Mouse (Mus musculus) layer of hippocampus, adult 9-10 months (tissue): ENCODE data around the gene Cdc14b.

Experiments
- DNase-seq: peaks from one replicate; pipeline ENCODE4 v3.0.0; 2022; ENCODE audit warnings: low spot score

Gene Cdc14b

DNA sequence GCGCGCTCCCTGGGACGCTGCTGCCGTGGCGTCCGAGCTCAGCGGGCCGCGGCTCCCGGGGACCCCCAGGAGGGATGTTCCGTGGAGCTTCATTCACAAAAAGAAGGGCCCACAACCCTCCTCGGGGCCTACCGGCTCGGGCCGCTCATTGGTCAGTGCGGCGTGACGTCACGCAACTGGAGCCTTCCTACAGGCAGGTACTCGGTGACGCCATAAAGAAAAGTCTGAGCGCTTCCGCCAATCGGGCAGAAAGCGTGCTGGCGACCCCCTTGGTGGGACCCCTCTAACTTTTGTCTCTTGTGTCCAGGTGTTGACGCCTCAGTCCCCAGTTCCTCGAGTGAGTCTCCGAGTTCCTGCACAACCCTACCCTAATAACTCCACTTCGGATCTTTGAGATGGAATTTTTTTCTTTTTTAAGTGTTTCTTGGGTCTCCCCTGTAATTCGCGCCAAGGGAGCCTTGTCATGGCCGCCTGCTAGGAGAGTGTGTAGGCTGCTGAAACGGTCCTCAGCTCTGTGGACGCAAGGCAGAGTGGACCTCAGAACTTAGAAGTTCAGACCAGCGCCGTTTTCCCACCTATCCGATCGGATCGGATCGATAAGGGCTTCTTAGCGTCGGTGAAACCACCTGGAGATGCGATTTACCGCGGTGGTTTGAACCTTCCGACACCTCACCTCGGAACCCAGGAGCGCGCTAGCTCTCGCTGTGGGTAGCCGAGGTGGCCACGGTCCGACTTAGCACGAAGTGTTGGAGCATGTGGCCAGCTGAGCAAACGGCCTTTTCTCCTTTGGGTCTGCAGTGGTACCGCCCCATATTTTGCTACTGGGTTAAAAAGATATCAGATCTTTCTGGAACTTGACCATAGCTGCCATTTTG is at the start of gene Cdc14b:
Cdc14b (minus strand) TSS at position 412 of the 875 bp plus-strand sequence.
- no peak for DNase-seq

DNA sequence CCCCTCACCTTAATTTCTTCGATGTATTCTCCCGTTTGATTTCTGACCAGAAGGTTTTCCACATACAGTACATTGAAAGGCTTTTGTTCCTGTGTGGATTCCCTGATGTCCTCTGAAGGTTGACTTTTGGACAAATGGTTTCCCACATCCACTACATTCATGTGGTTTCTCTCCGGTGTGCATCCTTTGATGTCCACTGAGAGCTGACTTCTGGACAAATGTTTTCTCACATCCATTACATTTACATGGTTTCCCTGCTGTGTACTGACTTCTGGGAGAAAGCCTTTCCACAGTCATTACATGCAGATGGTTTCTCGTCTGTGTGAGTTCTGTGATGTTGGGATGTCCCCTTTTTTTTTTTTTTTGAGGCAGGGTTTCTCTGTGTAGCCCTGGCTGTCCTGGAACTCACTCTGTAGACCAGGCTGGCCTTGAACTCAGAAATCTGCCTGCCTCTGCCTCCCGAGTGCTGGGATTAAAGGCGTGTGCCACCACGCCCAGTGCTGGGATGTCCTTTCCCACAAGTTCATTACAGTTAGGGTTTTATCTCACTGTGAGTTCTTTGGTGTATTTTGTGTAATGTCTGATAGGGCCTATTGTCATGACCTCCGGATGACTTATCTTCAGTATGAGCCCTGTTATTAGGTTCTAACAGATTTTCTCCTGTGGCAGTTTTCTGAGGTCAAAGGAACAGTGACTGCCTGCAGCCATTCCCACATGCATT is 47.6 kb upstream of the Cdc14b start:
- no peak for DNase-seq

DNA sequence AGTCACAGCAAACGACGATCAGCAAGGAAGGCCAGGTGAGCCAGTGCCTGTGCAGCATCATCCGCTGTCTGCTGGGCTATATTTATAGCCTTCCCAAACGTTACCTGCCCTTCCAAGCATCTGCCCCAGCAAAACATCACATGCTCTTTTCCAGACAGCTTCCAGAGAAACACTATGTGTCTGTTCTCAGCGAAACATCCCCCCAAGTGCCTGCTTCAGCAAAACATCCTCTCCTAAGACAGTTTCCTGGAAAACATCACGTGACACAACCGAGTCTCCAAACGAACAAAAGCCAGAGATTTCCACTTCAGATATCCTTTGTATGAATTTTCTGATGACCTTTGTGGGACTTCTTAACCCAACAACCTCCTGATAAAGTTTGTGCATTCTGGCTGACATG is 45.2 kb upstream of the Cdc14b start:
- DNase-seq: no peak

DNA sequence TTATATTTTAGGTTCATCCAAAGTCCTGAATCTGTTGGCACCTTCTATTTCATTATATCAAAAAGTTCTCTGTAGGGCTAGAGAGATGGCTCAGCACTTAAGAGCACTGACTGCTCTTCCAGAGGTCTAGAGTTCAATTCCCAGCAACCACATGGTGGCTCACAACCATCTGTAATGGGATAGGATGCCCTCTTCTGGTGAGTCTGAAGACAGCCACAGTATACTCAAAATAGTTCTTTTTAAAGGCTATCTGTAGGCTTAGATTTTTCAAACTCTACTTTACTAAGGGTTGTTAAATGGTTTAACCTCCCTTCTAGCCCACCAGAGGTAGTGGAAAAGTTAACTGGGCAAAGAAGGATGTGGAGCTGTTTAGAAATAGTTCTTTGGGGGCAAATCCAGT is 44.7 kb upstream of the Cdc14b start:
- no peak for DNase-seq

DNA sequence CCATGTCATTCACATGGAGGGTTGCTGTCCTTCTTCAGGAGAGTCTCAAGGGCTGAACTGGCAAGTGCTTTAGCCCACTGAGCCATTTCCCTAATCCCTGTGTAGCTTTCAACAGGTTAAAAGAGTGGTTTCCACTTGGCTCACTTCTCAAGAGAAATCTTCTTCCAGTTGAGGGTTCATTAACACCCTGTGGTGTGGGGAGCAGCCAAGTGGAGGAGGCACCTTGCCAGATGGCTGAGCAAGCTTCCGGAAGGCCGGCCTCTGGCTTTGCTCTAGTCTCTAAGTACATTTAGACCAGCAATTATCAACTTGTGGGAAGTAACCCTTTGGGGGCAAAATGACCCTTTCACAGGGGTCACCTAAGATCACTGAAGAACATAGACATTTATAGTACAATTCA is 43.3 kb upstream of the Cdc14b start:
- DNase-seq: no peak

DNA sequence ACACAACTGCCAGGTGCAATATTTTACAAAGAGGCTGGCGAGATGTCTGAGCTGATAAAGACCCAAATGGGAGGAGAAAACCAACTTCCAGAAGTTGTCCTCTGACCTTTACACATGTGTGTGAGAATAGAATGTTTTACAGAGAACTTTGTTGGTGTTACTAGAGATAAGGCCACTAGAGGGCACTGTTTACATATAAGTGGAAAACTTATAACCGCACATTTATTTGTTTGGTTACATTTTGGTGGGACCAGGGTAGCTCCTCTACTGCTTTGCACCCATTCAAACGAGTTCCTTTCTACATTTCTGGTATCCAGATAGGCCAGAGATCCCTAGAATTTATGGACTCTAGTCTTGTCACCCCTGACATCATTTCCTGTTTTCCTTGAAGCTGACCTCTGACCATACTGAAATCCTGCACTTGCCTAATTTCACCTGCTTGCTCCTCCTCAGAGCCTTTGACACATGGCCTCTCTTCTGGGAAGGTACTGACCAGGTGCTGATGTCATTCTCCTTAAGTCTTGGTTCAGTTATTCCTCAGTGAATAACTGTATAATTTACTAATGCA is 40.5 kb upstream of the Cdc14b start:
- peak; percentile 71 for DNase-seq

DNA sequence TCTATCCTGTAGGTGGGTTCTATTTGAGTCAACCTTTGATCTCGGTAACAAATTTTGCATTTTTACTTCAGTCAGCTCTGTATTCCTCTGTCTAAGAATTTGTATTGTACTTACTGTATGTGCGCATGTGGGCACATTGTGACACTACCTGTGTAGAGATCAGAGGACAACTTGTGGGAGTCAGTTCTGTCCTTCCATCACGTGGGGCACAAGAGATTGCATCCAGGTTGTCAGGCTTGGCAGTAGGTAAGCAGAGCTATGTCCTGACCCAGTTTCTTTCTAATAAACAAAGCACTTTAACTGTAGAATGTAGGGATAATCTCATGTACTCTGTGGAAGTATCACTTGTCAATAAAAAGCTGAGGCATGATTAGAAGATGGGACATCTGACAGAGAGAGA is 39.0 kb upstream of the Cdc14b start:
- no peak for DNase-seq

DNA sequence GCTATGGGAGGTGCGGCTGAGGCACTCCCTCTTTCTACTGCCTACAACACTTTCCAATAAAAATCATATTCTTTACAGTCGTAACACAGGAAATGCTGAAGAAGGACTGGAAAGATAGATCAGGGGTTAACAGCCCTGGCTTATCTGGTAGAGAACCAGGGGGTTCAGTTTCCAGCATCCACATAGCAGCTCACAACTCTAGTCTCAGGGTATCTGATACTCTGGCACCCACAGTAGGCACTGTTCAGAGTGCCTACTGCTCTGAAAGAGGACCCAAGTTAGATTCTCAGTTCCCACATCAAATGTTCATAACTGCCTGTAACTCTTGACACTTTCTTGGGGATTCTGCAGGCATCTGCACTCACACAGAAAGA is 37.8 kb upstream of the Cdc14b start:
- DNase-seq: no peak

DNA sequence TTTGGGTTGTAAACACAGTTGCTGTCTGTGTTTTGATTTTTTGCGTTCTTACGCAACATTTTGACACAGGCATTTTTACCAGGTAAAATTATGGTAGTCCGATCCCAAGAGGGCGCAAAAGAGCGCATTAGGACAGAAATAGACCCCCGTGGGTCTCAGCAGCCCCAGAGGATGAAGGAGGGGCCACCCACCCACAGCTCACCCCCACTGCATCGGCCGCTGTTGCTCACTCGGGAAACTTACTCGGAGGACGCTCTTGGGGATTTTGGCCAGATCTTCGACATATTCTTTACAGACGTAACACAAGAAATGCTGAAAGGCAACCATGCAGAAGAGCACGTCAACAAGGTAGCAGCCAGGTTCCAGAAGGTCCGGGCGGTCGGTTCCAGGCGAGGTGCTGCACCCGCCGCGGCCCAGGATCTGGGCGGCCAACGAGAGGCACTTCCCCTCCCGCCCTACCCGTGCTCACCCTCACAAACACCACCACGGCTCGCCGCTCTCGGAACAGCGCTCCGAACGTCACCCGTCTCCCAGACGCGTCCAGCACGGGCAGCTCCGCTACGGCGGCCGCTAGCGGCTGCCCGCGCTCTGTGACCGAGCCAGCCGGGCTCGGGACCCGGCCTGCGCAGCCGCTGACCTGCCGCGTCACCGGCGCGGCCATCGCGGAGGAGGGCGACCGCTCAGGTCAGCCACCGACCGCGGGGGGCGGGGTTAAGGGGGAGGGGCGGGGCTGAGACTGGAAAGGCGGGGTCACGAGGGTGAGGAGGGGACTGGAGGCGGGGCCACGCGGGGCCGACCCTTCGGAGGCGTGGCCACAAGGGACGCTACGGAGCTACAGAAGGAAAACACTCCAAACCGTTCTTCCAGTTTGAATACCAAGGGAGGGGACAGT is 37.2 kb upstream of the Cdc14b start, which contains the start of gene Aaed1:
Aaed1 (minus strand) TSS at position 687 of the 892 bp plus-strand sequence.
- peak; percentile 73 for DNase-seq

DNA sequence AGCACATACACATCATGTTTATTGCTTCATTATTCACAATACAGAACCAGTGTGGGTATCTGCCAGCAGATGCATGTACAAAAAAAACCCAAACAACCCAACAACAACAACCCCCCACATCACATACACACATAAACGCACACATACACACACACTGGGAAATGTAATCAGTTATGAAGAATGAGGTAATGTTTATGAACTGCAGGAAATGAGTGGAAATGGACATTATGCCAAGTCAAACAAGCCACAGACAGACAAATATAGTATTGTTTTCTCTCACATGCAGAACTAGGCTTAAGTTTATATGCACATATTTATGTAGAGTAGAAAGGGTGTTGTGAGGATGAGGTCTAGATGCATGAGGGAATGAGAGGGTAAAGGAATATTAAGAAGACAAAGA is 36.2 kb upstream of the Cdc14b start:
- DNase-seq: no peak

DNA sequence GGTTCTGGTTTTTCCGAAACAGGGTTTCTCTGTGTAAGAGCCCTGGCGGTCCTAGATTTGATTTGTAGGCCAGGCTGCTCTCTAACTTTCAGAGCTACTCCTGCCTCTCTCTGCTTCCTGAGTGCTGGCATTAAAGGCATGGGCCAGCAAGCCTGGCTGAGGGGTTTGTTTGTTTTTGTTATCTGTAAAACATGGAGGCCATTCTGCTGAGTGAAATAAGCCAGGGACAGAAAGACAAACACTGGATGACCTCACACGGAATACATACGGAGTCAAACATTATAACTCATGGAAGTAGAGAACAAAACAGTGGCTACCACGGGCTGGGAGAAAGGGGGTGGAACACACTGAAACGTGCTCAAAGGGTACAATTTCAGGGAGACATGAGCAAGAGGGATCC is 35.5 kb upstream of the Cdc14b start:
- no peak for DNase-seq

DNA sequence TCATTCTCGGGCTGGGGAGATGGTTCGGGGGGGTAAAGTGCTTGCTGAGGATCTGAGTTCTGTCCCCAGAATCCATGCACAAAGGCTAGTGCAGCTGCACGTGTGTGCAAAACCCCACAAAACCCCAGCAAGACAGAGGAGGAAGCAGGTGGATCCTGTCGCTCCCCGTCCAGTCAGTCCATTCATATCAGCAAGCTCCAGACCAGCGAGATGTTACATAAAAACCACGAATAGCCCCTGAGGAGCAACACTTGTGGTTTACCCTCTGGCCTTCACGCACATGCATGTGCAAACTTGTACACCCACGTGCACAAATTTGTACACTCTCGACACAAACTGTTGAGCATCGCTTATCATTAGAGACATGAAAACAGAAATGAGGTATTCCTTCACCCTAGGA is 34.8 kb upstream of the Cdc14b start:
- DNase-seq: no peak

DNA sequence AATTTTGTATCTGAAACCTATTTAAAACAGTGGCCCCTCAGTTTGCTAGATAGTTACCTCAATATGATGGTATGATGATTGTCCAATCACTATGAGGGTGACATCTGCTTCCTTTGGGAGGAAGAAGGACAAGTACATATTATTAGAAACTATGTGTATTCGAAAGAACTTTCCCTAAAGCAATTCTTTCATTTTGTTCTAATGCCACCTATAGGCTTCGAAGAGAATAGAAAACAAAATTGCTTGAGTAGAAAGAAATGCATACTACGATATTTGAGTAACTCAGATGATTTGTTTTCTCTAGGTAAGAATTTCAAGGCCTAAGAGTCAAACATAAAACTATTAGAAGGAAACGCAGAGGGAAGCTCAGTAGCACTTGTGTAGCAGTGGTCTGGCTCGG is 33.9 kb upstream of the Cdc14b start:
- no peak for DNase-seq

DNA sequence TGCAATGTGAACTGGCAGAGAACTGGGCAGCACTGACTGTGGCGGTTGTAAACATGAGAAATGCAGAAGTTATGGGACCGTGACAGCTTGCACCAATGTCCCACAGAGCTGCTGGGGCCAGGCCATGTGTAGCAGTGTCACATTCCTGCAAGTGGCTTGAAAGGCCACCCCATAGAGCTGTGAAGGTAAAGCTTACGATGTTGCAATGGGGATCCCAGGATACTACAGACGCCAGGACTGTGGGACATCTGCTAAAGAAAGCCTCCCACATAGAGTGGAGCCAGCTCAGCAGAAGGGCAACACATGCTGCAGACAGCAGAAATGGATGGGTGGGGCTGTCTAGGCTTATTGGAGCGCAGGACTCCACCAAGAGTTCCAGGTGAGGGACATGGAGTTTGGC is 32.4 kb upstream of the Cdc14b start:
- DNase-seq: no peak

DNA sequence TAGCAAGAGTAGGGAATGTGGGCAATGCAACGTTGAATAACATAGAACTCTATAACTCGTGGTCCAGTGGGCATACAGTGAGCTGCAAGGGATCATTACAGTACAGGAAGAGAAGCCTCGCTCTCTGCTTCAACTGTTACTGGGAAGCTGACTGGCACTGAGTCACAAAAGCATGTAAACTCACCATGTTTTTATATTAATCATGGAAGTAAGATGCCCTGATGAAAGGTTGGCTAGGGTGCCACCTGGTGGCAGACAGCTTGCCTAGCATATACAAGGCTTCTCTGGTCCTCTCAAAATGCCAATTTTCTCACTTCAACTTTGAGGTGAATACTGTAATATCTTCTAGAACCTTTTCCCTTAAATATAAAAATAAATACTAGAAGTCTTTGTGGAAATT is 31.0 kb upstream of the Cdc14b start:
- DNase-seq: no peak

DNA sequence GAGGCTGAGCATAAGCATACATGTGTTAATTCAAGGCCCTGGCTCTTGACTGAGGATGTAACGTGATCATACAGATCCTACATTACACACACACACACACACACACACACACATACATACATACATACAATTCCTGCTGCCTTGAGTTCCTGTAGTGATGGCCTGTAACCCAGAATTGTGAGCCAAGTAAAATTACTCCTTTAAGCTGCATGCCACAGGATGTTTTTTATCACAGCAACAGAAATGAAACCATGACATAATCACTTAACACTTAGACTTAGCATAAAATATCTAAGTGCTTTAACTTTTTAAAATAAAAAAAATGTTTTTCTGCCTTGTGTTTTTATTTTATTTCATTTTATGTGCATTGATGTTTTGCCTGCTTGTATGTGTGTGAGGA is 24.0 kb upstream of the Cdc14b start:
- DNase-seq: no peak

DNA sequence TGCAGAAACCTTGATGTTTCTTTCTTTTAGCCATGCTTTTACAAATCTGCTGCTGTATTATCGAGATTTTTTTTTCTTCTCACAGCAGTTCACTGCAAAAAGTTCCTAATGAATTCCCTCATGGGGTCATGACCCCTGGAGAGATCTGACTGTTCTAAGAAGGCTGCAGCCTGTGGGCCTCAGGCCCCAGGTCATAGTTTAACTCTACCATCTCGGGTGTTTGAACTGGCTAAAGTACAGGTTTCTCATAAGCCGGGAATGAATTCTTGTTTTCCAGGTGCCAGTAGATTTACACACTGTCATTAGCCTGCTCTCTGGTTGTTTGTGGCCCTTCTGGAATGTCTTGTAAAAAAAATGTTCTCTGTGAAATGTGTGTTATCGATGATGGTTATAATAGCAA is 11.7 kb upstream of the Cdc14b start:
- DNase-seq: no peak

DNA sequence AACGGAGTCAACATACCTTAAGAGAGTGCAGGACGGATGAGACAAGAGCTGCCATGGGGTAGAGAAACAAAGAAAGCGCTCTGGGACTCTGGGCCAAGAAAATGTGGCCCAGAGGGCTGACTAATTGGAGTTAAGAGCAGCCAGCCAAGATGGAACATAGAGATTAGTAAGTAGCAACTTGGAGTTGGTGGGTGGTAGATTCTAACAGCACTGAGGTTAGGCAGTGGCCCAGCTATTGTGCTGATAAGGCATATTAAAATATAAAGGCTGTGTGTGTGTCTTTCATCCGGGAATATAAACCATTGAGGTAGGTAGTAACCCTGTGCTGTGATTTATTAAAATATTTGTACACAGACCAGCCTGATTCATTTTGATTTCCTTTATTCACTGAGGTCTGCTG is 11.2 kb upstream of the Cdc14b start:
- no peak for DNase-seq

DNA sequence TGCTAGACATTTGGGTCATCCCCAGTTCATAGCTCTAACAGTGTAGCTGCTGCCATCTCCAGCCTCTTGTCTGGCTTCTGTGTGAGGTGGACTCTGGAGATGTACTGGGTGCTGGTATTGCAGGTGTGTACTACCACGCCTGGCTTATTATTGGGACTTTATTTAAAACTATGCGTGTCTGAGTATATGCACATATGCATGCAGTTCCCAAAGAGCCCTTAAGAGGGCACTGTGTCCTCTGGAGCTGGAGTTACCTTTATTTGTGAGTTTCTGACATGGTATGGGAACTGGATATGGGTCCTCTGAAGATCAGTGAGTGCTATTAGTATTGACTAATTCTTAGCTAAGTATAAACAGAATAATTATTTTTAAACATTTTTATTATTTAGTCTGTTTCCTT is 9.6 kb upstream of the Cdc14b start:
- DNase-seq: no peak

DNA sequence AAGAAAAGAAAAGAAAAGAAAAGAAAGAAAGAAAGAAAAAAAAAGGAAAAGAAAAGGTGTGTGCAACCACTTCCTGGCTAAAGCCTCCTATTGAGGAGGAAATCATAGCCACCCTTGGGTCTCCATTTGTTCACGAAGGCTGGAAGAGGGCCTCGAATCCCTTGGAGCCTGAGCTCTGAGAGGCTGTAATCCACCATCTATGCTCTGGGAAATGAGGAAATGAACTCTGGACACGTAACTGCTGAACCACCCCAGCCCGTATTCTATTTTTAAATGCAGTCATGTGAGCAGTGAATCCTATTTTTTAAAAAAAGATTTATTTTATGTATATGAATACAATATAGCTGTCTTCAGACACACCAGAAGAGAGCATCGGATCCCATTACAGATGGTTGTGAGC is 5.8 kb upstream of the Cdc14b start:
- no peak for DNase-seq

DNA sequence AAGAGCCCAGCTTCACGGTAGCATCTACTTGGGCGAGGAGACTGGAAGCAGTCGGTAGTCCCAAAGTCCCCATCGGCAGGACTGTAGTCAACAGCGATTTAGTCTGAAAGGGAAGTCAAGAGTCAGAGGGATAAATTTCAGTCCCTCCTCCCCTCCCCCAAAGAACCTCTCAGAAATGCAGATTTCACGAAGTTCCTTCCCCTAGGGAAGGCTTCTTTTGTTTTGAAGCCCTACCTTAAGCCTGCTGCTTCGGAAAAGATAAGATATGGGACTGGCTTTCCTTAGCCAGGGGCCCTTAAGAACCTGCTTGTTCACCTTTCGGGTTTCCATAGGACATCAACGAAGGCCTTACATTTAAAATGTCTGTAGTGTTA is 651 bp upstream of the Cdc14b start:
- no peak for DNase-seq
